Mouse (Mus musculus): Measurements from ENCODE around the gene Srrm1.
"Not testable (repeated sequence)": the region's sequence is repeated elsewhere in the genome, so short reads cannot be mapped to it uniquely, and the experiment has no call there.

The Srrm1 gene

GRCm38 (mm10) chr4:135300248-135301041 is 52.7 kb downstream of the Srrm1 start:
- no peak for DNase-seq

DNA sequence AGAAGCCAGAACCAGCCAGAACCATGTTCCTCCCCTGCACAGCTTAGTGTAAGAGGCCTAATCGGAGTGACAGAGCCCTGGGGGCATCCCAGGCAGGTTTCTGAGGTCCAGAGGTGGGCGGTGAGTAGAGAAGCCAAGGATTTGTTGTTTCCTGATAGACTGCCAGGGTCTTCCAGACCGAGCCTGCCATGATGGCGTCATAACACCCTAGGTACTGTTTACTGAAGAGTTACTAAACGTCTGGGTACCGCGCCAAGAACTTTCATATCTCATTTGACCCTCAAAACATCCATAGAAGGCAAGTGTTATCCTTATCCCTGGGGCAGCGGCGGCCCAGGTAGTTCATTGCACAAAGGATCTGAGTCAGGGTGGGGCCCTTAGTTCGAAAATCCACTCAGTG is 54.4 kb downstream of the Srrm1 start:
- no peak for DNase-seq

GRCm38 (mm10) chr4:135297931-135298546 is 55.1 kb downstream of the Srrm1 start:
- DNase-seq: no peak

GRCm38 (mm10) chr4:135297146-135297545 is 56.0 kb downstream of the Srrm1 start:
- no peak for DNase-seq

DNA sequence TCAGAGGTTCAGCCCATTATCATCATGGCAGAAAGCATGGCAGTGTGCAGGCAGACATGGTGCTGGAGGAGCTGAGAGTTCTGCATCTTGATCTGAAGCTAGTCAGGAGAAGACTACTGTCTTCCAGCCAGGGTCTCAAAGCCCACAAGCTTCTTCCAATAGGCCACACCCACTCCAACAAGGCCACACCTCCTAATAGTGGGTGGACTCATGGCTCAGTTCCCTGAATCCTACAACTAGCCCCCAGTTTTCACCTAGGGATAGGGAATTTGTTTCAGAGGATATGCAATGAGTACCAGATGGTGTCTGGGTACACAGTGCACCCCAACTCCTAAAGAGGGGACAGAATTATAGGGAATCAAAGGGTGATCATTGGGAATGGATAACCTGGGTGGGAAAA is 56.6 kb downstream of the Srrm1 start:
- DNase-seq: no peak

GRCm38 (mm10) chr4:135293813-135294212 is 59.3 kb downstream of the Srrm1 start:
- no peak for DNase-seq

GRCm38 (mm10) chr4:135292477-135293089 is 60.5 kb downstream of the Srrm1 start:
- peak; percentile 36 for DNase-seq

- no peak for DNase-seq
Observed at GRCm38 (mm10) chr4:135291841-135292240, 61.3 kb downstream of the Srrm1 start.

- DNase-seq: no peak
Observed at GRCm38 (mm10) chr4:135291199-135291598, 61.9 kb downstream of the Srrm1 start.

DNA sequence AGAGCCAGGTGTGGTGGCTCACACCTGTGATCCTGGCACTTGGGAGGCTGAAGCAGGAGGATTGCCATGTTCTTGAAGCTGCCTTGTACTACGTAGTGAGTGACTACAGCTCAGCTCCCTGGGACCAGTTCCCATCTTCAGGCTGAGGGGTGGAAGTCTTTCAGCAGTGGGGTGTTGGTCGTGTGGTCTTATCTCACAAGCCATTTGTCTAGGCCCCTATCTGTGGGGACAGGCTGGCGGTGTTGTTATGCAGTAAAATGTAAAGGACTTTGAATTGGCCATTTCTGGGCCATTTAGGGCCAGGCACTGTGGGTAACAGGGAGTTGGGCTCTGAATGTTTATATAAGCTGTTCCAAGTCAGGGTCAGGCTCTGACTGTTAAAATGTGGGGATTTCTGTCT is 65.1 kb downstream of the Srrm1 start:
- no peak for DNase-seq

DNA sequence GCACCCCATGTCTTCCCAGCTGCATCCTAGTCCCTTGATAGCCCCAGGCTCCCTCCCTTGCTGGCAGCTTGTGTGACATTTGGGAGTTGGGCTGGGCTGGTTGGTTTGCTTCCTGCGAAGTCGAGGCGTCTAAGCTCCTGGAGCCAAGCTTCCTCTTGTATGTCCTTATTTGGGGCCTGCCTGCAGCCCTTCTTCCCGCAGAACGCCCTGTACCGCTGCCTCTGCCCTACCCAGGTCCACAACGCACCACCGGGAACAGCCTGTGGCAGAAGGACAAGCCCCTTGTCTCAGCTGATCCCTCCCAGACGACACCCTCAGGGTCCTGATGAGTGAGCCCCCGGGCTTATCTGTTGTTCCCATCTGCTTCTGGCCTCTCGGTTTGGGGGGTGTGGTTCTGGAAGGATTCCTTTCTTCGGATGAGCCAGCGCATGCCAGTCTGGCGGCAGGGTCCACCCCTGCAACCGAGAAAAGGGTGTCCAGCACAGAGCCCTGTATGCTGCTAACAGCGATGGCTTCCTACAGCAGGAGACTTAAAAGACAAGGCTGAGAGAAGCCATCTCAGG is 66.2 kb downstream of the Srrm1 start:
- DNase-seq: no peak

DNA sequence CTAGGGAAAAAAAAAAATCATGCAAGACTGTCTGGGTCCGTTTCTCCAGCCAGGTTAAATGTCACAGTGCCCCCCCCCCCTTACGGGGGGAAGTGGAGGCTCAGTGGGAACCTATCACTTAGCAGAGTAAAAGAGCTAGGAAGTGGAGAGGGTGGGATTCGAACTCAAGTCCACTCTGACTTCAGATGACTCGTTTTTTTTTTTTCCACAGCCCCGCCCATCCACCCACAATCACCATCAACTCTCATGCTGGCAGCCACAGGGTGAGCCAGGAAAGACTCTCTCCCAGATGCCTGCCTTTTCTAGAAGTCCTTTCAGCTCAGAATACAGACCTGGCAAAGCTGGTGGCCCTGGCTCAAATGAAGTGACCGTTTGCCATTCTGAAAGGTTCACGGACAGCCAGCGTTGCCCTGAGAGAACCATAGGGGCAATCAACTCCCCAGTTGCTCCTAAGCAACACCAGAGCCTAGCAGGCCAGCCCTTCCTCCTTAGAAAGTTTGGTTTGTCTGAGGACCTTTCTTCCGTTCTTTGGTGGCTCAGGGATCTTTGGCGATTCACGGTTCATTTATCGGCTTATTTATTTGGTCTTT is 67.0 kb downstream of the Srrm1 start:
- DNase-seq: no peak

- DNase-seq: no peak
Observed at GRCm38 (mm10) chr4:135285436-135285835, 67.7 kb downstream of the Srrm1 start.

DNA sequence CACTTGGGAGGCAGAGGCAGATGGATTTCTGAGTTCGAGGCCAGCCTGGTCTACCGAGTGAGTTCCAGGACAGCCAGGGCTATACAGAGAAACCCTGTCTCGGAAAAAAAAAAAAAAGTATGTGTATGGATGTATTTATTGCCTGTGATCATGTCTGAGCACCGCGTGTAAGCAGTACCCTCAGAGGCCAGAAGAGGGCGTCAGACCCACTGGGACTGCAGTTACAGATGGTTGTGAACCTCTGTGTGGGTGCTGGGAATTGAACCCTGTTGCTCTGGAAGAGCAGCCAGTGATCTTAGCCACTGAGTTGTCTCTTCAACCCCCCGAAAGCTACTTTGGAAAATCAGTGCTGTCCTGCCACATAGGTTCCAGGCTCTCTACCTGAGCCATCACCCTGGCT is 69.2 kb downstream of the Srrm1 start:
- no peak for DNase-seq

DNA sequence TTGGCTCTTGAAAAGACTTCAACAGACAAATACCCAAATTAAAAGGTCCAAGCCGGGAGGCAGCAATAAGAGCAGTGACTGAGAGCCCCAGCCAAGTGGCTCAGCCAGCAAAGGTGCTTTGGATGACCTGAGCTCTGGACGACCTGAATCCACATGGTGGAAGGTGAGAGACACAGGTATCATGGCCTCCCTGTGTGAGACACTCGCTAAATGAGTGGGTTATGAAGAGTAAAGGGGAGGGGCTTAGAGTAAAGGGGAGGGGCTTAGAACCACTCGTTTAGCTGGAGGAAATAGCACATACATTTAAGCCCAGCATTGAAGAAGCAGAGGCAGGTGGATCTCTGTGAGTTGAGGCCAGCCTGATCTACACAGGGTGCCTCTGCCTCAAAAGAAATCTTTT is 69.7 kb downstream of the Srrm1 start:
- DNase-seq: no peak

DNA sequence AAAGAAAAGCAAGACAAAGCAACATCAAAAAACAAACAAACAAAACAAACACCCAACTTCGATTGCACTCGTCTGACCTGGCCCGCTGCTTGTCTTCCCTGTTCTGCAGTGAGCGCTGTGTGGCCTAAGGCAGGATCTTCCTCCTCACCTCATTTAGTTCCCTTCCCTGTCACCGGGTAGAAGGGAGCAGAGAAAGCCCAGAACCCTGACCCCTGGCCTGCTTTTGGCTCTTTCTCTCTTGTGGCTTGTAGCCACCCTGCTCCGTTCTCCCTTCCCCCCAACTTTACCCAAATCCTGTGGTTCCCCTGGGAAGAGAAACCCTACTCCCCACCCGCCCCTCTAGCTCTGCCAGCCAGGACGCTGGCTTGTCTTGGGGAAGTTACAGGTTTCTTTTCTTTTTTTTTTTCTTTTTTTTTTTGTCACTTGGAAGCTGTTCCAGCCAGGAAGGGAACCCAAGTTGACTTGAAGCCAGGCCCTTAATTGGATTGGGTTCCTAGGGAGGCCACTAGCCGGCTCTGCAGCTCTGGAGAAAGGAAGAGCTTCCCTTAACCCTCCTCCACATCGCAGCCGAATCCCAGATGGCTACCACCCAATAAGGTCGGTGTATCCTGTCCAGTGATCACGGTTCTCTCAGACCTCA is 70.3 kb downstream of the Srrm1 start:
- no peak for DNase-seq

DNA sequence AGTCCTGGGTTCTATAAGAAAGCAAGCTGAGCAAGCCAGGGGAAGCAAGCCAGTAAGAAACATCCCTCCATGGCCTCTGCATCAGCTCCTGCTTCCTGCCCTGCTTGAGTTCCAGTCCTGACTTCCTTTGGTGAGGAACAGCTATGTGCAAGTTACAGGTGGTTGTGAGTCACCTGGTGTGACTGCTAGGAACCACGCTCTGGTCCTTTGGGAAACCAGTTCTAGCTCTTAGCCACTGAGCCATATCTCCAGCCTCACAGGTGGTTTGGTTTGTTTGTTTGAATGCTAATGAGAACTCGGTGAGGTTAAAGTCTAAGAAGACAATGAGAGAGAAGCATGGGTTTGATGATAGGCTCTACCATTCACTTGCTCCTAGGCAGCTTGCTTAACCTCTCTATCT is 73.1 kb downstream of the Srrm1 start:
- not testable (repeated sequence) for DNase-seq

DNA sequence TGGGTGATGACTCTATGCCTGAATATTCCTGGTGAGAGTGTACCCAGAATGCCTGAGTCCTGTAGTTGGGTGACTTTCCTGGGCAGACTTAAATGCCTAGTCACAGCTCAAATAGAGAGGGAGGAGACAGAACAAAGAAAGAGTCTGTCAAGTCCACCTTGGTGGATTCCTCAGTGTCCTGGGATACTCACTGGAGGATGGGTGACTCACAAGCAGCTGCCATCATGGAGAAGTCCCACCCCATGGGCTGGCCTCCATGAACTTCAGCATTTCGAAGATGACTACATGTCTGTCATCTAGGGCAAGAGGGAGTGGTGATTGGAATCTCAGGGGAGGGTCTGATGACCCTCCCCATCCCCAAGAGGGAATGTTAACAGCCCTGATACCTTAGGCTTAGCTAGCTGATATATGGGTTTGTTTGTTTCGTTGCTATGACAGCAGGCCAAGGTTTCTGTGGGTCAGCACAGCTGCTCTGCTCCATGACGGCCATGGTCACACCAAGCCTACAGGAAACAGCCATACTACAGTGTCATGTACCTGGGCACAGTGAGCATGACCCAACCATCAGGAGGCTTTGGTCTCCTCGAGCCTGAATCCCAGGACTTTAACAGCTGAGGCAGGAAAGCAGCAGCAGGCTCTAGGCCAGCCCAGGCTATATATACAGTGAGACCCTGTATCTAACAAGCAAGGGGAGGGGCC is 76.3 kb downstream of the Srrm1 start:
- no peak for DNase-seq

DNA sequence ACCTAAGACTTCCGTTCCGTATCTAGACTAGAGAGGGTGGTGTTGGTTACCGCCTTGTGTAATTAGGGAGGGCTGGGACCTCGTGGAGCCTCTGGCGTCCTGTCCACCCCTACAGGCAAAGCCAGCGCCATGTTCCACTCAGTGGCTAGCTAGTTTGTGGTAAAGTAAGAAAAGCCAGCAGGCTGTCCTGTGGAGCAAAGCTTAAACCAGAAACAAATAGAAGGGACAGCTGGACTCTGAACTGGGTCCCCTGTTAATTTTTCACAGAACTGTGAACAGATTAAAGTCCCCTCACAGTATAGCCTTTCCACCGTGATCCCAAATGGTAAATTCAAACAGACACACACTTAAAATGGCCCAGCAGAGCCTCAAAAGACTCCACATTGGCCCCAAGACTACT is 78.4 kb downstream of the Srrm1 start:
- DNase-seq: no peak

- DNase-seq: no peak
Observed at GRCm38 (mm10) chr4:135273307-135273682, 79.8 kb downstream of the Srrm1 start.

DNA sequence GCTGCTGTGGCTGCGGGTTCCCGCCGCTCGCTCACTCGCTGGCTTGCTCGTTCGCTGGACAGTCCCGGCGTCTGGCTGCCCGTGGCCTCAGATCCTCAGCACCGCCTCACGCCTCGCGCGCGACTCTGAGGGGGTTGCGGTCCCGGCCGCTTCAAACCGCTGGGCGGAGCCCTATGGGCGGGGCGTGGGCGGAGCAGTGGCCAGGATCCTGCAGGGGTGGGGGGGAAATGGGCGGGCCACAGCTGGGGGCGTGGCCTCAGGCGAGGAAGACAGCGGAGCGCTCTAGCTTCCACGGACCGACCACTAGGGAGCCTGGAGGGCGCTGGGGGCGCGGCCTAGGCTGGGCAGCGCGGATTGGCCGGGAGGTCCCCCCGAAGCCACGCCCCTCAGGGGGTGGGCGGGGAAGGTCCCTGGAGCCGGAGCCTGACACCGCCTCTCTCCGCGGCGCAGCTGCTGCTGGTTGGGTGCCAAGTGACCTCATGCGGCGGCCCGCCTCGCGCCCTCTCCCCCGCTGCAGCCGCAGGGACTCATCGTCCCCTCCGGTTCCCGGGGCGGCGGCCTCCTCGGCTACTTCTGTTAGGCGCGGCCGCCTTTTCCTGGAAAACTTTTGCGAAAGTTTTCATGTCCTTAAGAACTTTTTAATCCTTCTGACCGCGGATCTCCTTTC is 80.3 kb downstream of the Srrm1 start, which contains the start of gene Clic4:
Gene Clic4 (minus strand): TSS at position 175 of the 667 bp plus-strand sequence.
- peak; percentile 100 for DNase-seq

Data from thymus, postnatal 14 days (tissue).